Mouse (Mus musculus): ENCODE results near the gene Syt16. TPM values are rescaled to one million over a fixed set of nuclear protein-coding genes. Genes with fewer than 3 reads are reported as not detected.
A peak's percentile ranks its signal among the peaks of the same experiment; 100 is the strongest.

Gene Syt16
- polyA plus RNA-seq, 1 experiment from 2014 or later, result 0.23 TPM

DNA sequence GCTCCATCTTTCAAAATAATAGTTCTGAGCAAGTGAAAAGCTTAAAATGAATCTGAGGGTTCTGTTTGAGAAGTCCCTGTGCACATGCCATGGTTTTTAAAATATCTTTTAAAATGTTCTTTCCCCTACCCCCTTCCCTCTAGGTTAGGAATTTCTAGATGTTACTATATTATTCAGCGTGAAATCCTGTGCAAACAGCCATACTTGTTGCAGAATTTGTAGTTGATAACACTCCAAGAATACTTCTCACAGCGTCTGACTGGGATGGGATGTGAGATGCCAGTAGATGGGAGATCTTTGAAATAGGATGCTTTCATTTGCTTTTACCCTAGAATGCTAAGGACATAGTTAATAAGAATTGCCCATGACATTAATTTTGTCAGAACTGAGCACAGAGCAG is 165.6 kb downstream of the Syt16 start:
- Histone ChIP-seq H3K27me3 (ENCODE audit: control insufficient read depth, insufficient read depth, low read length) (no peaks in the 10 kb centered on the region), H3K4me1 (ENCODE audit: control insufficient read depth in 2 of 2, insufficient read depth in 2 of 2, low read length in 2 of 2) (no peaks in the 10 kb centered on the region), H3K9ac (ENCODE audit: low read length) (no peak overlapping the region), H3K27ac (replicated peaks in 1 of 2; ENCODE audit: control insufficient read depth in 1 of 2, insufficient read depth in 1 of 2, low read depth in 2 of 2, low read length in 2 of 2) (no peak overlapping the region), H3K4me3 (ENCODE audit: control insufficient read depth in 1 of 2, insufficient read depth in 1 of 2, low read depth in 1 of 2, low read length in 2 of 2) (no peak overlapping the region), H3K9me3 (ENCODE audit: control insufficient read depth, low read length) (no peaks in the 10 kb centered on the region), H3K36me3 (ENCODE audit: control insufficient read depth, insufficient read depth, low read length) (no peaks in the 10 kb centered on the region), H3K4me2 (ENCODE audit: low read length) (no peak overlapping the region)
- ATAC-seq (ENCODE audit: insufficient number of reproducible peaks, insufficient read depth, low FRiP score, low read depth), result no peak
- WGBS, result 67% methylated on average over 2 of the region's 2 CpGs

GRCm38 (mm10) chr12:74171257-74171656 is 173.8 kb downstream of the Syt16 start:
- no peak overlapping the region for H3K4me2 ChIP-seq (ENCODE audit: low read length)
- H3K27me3 ChIP-seq (ENCODE audit: control insufficient read depth, insufficient read depth, low read length), result no peaks in the 10 kb centered on the region
- no peaks in the 10 kb centered on the region for H3K4me1 ChIP-seq (ENCODE audit: control insufficient read depth in 2 of 2, insufficient read depth in 2 of 2, low read length in 2 of 2)
- 54% methylated on average over 1 of the region's 1 CpGs for WGBS
- no peak overlapping the region for H3K27ac ChIP-seq (replicated peaks in 1 of 2; ENCODE audit: control insufficient read depth in 1 of 2, insufficient read depth in 1 of 2, low read depth in 2 of 2, low read length in 2 of 2)
- H3K9ac ChIP-seq (ENCODE audit: low read length), result peak overlapping the region; percentile 25; the same call in 1 of the 2 replicates
- H3K9me3 ChIP-seq (ENCODE audit: control insufficient read depth, low read length), result no peaks in the 10 kb centered on the region
- no peaks in the 10 kb centered on the region for H3K36me3 ChIP-seq (ENCODE audit: control insufficient read depth, insufficient read depth, low read length)
- H3K4me3 ChIP-seq (ENCODE audit: control insufficient read depth in 1 of 2, insufficient read depth in 1 of 2, low read depth in 1 of 2, low read length in 2 of 2), result no peak overlapping the region
- ATAC-seq (ENCODE audit: insufficient number of reproducible peaks, insufficient read depth, low FRiP score, low read depth), result no peak

GRCm38 (mm10) chr12:74173902-74174301 is 176.4 kb downstream of the Syt16 start:
- no peak for ATAC-seq (ENCODE audit: insufficient number of reproducible peaks, insufficient read depth, low FRiP score, low read depth)
- 73% methylated on average over 3 of the region's 3 CpGs for WGBS
- no peaks in the 10 kb centered on the region for H3K36me3 ChIP-seq (ENCODE audit: control insufficient read depth, insufficient read depth, low read length)
- no peak overlapping the region for H3K4me2 ChIP-seq (ENCODE audit: low read length)
- no peak overlapping the region for H3K9ac ChIP-seq (ENCODE audit: low read length)
- no peaks in the 10 kb centered on the region for H3K27me3 ChIP-seq (ENCODE audit: control insufficient read depth, insufficient read depth, low read length)
- no peaks in the 10 kb centered on the region for H3K4me1 ChIP-seq (ENCODE audit: control insufficient read depth in 2 of 2, insufficient read depth in 2 of 2, low read length in 2 of 2)
- H3K27ac ChIP-seq (replicated peaks in 1 of 2; ENCODE audit: control insufficient read depth in 1 of 2, insufficient read depth in 1 of 2, low read depth in 2 of 2, low read length in 2 of 2), result no peak overlapping the region
- no peaks in the 10 kb centered on the region for H3K9me3 ChIP-seq (ENCODE audit: control insufficient read depth, low read length)
- H3K4me3 ChIP-seq (ENCODE audit: control insufficient read depth in 1 of 2, insufficient read depth in 1 of 2, low read depth in 1 of 2, low read length in 2 of 2), result no peak overlapping the region

- Histone ChIP-seq H3K36me3 (ENCODE audit: control insufficient read depth, insufficient read depth, low read length) (no peaks in the 10 kb centered on the region), H3K9ac (ENCODE audit: low read length) (no peak overlapping the region), H3K4me1 (ENCODE audit: control insufficient read depth in 2 of 2, insufficient read depth in 2 of 2, low read length in 2 of 2) (no peaks in the 10 kb centered on the region), H3K9me3 (ENCODE audit: control insufficient read depth, low read length) (0 out of 2 replicates have a peak, but pooled peaks cover 5% of the 10 kb centered on the region), H3K4me2 (ENCODE audit: low read length) (peak overlapping the region; percentile 44), H3K4me3 (ENCODE audit: control insufficient read depth in 1 of 2, insufficient read depth in 1 of 2, low read depth in 1 of 2, low read length in 2 of 2) (peak overlapping the region; percentile 16 to 17; a peak in 3 of 4 replicates), H3K27me3 (ENCODE audit: control insufficient read depth, insufficient read depth, low read length) (no peaks in the 10 kb centered on the region), H3K27ac (replicated peaks in 1 of 2; ENCODE audit: control insufficient read depth in 1 of 2, insufficient read depth in 1 of 2, low read depth in 2 of 2, low read length in 2 of 2) (no peak overlapping the region)
- WGBS, result 66% methylated on average over 17 of the region's 17 CpGs
- no peak for ATAC-seq (ENCODE audit: insufficient number of reproducible peaks, insufficient read depth, low FRiP score, low read depth)
Observed at GRCm38 (mm10) chr12:74184596-74184995, 187.1 kb downstream of the Syt16 start.

GRCm38 (mm10) chr12:74188243-74188785 is 190.9 kb downstream of the Syt16 start:
- Histone ChIP-seq H3K4me1 (ENCODE audit: control insufficient read depth in 2 of 2, insufficient read depth in 2 of 2, low read length in 2 of 2) (no peaks in the 10 kb centered on the region), H3K4me3 (ENCODE audit: control insufficient read depth in 1 of 2, insufficient read depth in 1 of 2, low read depth in 1 of 2, low read length in 2 of 2) (no peak overlapping the region), H3K27ac (replicated peaks in 1 of 2; ENCODE audit: control insufficient read depth in 1 of 2, insufficient read depth in 1 of 2, low read depth in 2 of 2, low read length in 2 of 2) (no peak overlapping the region), H3K4me2 (ENCODE audit: low read length) (no peak overlapping the region), H3K9ac (ENCODE audit: low read length) (no peak overlapping the region), H3K9me3 (ENCODE audit: control insufficient read depth, low read length) (0 out of 2 replicates have a peak, but pooled peaks cover 5% of the 10 kb centered on the region), H3K27me3 (ENCODE audit: control insufficient read depth, insufficient read depth, low read length) (no peaks in the 10 kb centered on the region), H3K36me3 (ENCODE audit: control insufficient read depth, insufficient read depth, low read length) (no peaks in the 10 kb centered on the region)
- ATAC-seq (ENCODE audit: insufficient number of reproducible peaks, insufficient read depth, low FRiP score, low read depth), result no peak
- 81% methylated on average over 11 of the region's 11 CpGs for WGBS

GRCm38 (mm10) chr12:74188815-74189214 is 191.4 kb downstream of the Syt16 start:
- 48% methylated on average over 7 of the region's 7 CpGs for WGBS
- Histone ChIP-seq H3K4me3 (ENCODE audit: control insufficient read depth in 1 of 2, insufficient read depth in 1 of 2, low read depth in 1 of 2, low read length in 2 of 2) (no peak overlapping the region), H3K36me3 (ENCODE audit: control insufficient read depth, insufficient read depth, low read length) (no peaks in the 10 kb centered on the region), H3K4me2 (ENCODE audit: low read length) (no peak overlapping the region), H3K27ac (replicated peaks in 1 of 2; ENCODE audit: control insufficient read depth in 1 of 2, insufficient read depth in 1 of 2, low read depth in 2 of 2, low read length in 2 of 2) (no peak overlapping the region), H3K9ac (ENCODE audit: low read length) (no peak overlapping the region), H3K9me3 (ENCODE audit: control insufficient read depth, low read length) (0 out of 2 replicates have a peak, but pooled peaks cover 5% of the 10 kb centered on the region), H3K27me3 (ENCODE audit: control insufficient read depth, insufficient read depth, low read length) (no peaks in the 10 kb centered on the region), H3K4me1 (ENCODE audit: control insufficient read depth in 2 of 2, insufficient read depth in 2 of 2, low read length in 2 of 2) (no peaks in the 10 kb centered on the region)
- no peak for ATAC-seq (ENCODE audit: insufficient number of reproducible peaks, insufficient read depth, low FRiP score, low read depth)

DNA sequence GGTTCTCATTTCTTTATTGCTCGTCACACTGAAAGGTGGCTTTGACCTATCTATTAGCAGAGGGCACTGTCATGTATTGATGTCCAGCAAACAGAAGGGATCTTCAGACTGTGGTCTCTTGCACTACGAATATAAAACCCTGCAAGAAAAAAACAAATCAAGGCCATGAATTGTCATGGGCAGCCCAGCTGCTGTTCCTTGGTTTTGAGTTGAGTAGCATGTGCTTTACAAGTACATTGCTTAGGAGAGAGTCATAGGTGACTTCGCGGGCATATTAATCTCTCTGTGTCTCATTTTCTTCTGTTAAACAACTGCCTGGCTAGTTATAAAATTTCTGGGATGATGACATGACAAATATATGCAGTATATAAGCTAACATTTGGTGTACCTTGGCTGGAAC is 192.4 kb downstream of the Syt16 start:
- H3K27me3 ChIP-seq (ENCODE audit: control insufficient read depth, insufficient read depth, low read length), result no peaks in the 10 kb centered on the region
- no peaks in the 10 kb centered on the region for H3K36me3 ChIP-seq (ENCODE audit: control insufficient read depth, insufficient read depth, low read length)
- no peak overlapping the region for H3K9ac ChIP-seq (ENCODE audit: low read length)
- no peak for ATAC-seq (ENCODE audit: insufficient number of reproducible peaks, insufficient read depth, low FRiP score, low read depth)
- 84% methylated on average over 4 of the region's 4 CpGs for WGBS
- no peaks in the 10 kb centered on the region for H3K4me1 ChIP-seq (ENCODE audit: control insufficient read depth in 2 of 2, insufficient read depth in 2 of 2, low read length in 2 of 2)
- H3K4me3 ChIP-seq (ENCODE audit: control insufficient read depth in 1 of 2, insufficient read depth in 1 of 2, low read depth in 1 of 2, low read length in 2 of 2), result no peak overlapping the region
- no peaks in the 10 kb centered on the region for H3K9me3 ChIP-seq (ENCODE audit: control insufficient read depth, low read length)
- H3K4me2 ChIP-seq (ENCODE audit: low read length), result no peak overlapping the region
- H3K27ac ChIP-seq (replicated peaks in 1 of 2; ENCODE audit: control insufficient read depth in 1 of 2, insufficient read depth in 1 of 2, low read depth in 2 of 2, low read length in 2 of 2), result no peak overlapping the region

DNA sequence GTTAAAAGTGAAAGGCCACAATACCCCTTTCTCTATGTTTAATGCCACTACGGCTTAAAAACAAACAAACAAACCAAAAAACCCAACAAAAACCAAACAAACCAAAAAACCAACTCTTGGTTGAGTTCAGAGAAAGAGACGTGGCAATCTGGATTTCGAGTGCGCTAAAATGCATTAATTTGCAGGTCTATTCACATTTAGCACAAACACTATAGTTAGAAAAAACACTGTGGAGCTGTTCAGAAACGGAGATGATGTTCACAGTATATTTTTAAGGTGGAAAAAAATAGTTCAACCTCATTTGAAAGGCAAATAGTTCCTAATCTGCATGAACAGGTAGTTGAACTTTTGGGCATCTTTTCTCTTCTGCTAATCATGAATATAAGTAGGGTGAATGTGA is 192.8 kb downstream of the Syt16 start:
- Histone ChIP-seq H3K9ac (ENCODE audit: low read length) (no peak overlapping the region), H3K4me3 (ENCODE audit: control insufficient read depth in 1 of 2, insufficient read depth in 1 of 2, low read depth in 1 of 2, low read length in 2 of 2) (no peak overlapping the region), H3K27me3 (ENCODE audit: control insufficient read depth, insufficient read depth, low read length) (no peaks in the 10 kb centered on the region), H3K4me1 (ENCODE audit: control insufficient read depth in 2 of 2, insufficient read depth in 2 of 2, low read length in 2 of 2) (no peaks in the 10 kb centered on the region), H3K9me3 (ENCODE audit: control insufficient read depth, low read length) (no peaks in the 10 kb centered on the region), H3K4me2 (ENCODE audit: low read length) (no peak overlapping the region), H3K27ac (replicated peaks in 1 of 2; ENCODE audit: control insufficient read depth in 1 of 2, insufficient read depth in 1 of 2, low read depth in 2 of 2, low read length in 2 of 2) (no peak overlapping the region), H3K36me3 (ENCODE audit: control insufficient read depth, insufficient read depth, low read length) (no peaks in the 10 kb centered on the region)
- 81% methylated on average over 5 of the region's 5 CpGs for WGBS
- ATAC-seq (ENCODE audit: insufficient number of reproducible peaks, insufficient read depth, low FRiP score, low read depth), result no peak

Data from heart, embryonic 14.5 days (tissue).